Mouse (Mus musculus): ENCODE data around the gene Dhdds.
"Not testable (repeated sequence)": the region's sequence is repeated elsewhere in the genome, so short reads cannot be mapped to it uniquely, and the experiment has no call there.

GRCm38 (mm10) chr4:133988289-133988688 is 12.4 kb downstream of the Dhdds start:
- TF ChIP-seq MAX (IDR thresholded peaks at IDR 0.05); MYOD1 (IDR thresholded peaks at IDR 0.05; ENCODE audit: control insufficient read depth, insufficient read length, low read depth); CTCF (IDR thresholded peaks at IDR 0.05; ENCODE audit: control insufficient read depth, insufficient read depth, insufficient read length); USF1 (IDR thresholded peaks at IDR 0.05; ENCODE audit: low read depth); FOSL1 (IDR thresholded peaks at IDR 0.05; ENCODE audit: insufficient read depth, low read length, poor library complexity, severe bottlenecking); CEBPB (IDR thresholded peaks at IDR 0.05; ENCODE audit: low read depth); MYOG (IDR thresholded peaks at IDR 0.05; ENCODE audit: control insufficient read depth, extremely low read depth, insufficient read length): not testable (repeated sequence)

Data from C2C12 (cell line).